Mouse (Mus musculus): Measurements from ENCODE around the gene Skida1.
A peak's percentile ranks its signal among the peaks of the same experiment; 100 is the strongest.

Gene Skida1

DNA sequence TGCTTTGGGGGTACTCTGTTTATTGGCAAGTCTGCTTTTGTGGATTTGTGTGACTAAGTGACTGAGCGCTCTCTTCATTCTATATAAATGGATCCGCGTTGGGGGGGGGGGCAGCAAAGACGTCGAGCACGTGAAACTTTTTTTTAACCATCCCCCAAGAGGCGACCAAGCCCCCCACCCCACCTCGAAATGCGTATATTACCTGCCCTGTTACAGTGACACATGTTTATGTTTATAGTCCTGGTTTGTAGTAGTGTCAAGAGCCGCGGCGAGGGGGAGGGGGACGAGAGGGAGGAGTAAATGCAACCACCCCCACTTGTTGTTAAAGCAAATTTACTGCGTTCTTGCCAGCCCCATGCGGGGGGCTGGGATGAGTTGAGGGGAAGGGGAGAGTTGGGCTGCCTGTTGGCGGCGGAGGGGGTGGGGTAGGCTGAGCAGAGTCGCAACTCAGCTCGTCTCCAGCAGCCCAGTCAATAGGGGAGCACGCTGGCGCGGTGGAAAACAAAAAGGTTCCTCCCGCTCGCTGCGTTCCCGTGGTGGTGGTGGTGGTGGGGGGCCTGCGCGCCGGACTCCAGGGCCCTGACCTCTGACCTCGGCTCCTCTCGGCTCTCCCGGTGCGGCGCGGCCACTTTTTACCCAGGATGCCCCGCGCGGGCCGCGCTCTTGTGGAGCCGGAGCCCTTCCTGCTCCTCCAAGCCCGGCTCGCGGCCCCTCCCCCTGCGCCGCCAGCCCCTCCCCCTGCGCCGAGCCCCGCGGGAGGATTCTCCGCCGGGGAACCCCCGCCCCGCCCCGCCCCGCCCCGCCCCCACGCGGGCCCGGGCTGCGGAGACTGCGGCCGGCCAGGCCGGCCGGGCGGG lies 7.3 kb upstream of the Skida1 start:
- DNase-seq (ENCODE audit: low spot score in 2 of 2) = peak; percentile 76 to 80

DNA sequence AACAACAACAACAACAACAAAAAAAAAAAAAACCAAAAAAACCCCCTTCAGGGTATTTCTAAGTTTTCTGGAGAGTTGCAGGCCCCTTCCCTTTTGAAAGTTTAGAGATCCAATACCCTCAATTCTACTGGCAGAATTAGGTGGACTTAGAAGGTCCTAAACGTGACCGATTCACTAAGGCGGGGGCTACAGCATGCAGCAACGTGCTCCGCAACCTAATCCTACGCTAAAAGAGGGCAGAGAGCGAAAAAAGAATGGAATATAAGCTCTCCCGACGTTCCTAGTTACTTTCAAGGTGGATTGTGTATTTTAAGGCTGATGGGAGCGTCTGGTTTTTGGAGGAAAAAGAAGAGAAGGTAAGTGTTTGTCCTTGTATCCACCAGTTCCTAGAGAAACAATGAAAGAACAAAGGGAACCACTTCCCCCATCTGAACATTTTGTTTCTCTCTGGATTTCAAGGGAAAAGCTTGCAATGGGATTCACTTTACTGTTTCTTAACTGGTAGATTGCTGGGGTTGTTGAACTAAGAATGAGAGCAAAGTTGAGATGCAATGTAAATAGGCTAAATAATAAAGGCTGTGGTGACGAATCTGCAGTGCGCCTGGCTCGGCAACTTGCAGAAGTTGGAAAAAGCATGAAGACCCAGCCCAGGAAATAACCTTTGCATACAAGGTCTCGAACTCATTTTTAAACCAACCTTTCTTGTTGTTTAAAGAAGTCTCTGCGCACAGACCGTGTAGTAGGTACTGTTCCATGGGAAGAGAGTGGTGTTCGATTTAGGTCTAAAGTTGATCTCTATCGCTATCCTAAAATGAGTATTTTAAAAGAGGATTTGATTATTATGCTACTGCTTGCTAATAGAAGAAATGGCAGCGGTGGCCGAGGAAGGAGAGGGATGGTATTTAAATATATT lies 6.4 kb upstream of the Skida1 start, which contains the start of gene Mllt10:
TSS of gene Mllt10 (plus strand) at position 222 of the 913 bp plus-strand sequence.
- no peak for DNase-seq (ENCODE audit: low spot score in 2 of 2)

GRCm38 (mm10) chr2:18053951-18054530 lies 5.2 kb upstream of the Skida1 start:
- DNase-seq (ENCODE audit: low spot score in 2 of 2) = no peak

DNA sequence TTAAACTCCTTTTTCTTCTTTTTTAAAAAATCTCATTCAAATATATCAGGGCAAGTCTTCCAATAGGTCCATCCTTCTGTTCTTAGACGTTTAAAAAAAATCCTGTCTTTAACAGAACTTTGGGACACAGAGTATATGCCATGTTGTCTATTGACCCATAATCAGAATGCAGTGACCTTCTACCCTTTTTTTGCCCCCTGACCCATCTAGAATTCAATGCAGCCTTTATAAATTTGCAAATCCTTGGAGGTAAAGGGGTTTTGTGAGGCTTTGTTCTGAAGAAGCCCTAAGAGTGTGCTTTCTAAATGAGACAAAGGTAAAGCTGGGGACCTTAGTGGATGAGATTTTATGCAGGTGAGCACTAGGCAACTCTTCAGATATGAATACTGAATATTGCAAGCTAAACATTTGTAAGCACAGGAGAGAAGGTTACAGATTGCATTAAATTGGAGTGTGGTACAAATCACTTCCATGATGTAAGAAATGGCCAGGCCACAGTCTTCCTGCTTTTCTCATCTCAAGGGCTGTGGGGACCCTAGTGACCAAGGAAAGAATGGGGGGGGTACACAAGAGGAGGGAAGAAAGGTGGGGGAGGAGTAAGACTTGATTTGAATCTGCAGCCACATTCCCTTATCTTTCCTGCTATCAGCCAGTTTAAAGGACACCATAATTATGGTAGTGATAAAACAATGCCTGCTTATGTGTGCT lies 4.5 kb upstream of the Skida1 start:
- no peak for DNase-seq (ENCODE audit: low spot score in 2 of 2)

DNA sequence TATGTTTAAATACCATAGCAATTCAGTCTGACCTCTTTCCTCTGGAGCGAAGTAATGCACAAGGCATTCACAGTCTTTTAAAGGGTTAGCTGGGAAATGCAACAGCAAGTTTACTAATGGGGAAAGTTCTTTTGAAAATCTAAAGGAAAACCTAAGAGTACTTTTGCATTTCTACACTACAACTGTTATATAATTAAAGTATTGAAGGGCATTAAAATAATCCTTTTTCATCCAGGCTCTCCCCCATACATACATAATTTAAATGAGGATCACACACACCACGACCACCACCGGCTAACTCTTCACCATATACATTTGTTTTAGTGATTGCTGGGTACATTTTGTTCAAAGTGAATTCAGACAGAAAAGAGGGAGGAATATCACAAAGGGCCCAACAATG lies 3.7 kb upstream of the Skida1 start:
- DNase-seq (ENCODE audit: low spot score in 2 of 2) = no peak

DNA sequence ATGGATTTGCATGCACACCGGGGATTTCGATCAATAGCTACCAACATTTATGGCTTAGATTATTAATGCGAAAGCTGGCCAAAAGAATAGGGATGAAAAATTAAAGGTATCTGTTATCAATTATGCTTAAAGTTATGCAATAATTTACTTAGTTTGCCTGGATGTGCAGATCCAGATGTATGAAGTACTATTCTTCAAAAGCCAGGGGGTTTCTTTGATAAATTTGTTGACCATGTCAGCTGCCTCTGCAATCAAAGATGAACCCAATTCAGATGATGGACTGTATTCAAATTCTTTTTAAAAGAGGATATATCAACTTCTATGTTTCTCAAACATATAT lies 3.0 kb upstream of the Skida1 start:
- no peak for DNase-seq (ENCODE audit: low spot score in 2 of 2)

GRCm38 (mm10) chr2:18051026-18051830 lies 2.4 kb upstream of the Skida1 start:
- DNase-seq (ENCODE audit: low spot score in 2 of 2) = no peak

DNA sequence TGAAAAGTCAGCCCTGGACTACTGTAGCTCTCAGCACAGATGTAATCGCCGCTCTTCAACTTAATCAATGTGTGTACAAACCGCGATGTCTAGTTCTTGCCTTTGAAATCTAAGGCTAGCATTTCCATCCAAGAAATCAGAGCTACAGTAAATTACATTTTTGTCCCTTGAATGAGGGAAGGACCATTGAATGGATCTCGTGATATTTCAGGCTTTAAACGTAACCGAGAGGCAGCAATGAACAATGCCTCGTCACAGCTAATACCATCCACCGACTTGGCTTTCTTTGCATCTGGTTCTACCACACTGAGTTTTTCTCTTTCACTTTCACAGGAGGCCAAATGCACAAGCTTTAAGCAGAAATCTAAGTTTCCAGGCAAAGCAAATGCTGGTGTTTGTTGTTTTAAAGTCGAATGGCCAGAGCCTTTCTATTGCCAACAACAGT lies 1.7 kb upstream of the Skida1 start:
- DNase-seq (ENCODE audit: low spot score in 2 of 2) = no peak

GRCm38 (mm10) chr2:18050018-18050417 lies 1.2 kb upstream of the Skida1 start:
- DNase-seq (ENCODE audit: low spot score in 2 of 2) = no peak

- no peak for DNase-seq (ENCODE audit: low spot score in 2 of 2)
Observed at GRCm38 (mm10) chr2:18049279-18049821, 499 bp upstream of the Skida1 start.

DNA sequence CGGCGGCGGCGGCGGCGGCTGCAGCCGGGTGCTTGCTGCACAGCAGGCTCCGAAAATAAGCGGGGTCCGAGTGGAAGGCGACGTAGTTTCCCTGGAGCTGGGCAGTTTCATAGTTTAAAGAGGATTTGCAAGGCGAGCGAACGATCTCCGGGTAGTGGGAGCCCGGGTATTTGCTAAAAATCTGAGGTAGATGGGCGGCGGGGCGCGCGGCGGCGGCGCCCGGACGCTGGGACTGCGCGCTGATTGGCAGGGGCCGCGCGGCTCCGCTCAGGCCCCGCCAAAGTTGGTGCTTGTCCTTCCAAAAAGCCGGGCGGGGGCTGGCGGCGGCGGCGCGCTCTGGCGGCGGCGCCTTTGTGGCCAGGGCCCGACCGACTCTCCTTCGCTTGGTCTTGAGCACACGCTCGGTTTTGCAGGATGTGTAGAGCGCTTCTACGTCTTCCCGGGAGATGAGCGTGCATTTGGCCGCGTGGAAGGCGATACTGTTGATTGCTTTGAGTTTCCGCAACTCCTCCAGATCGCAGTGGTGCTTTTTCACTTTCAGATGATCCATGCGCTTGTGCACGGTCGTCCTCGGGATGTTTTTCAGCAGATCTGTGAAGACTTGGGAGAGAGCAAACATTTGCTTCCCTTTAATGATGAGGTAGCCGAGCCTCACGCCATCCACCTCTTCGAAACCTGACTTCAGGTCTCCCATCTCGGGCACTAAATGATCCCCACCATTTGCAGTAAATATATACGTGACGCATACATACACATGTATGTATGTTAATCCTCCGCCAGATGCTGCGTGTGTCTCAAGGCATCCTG lies 1.0 kb downstream of the Skida1 start:
- DNase-seq (ENCODE audit: low spot score in 2 of 2) = peak; percentile 55

DNA sequence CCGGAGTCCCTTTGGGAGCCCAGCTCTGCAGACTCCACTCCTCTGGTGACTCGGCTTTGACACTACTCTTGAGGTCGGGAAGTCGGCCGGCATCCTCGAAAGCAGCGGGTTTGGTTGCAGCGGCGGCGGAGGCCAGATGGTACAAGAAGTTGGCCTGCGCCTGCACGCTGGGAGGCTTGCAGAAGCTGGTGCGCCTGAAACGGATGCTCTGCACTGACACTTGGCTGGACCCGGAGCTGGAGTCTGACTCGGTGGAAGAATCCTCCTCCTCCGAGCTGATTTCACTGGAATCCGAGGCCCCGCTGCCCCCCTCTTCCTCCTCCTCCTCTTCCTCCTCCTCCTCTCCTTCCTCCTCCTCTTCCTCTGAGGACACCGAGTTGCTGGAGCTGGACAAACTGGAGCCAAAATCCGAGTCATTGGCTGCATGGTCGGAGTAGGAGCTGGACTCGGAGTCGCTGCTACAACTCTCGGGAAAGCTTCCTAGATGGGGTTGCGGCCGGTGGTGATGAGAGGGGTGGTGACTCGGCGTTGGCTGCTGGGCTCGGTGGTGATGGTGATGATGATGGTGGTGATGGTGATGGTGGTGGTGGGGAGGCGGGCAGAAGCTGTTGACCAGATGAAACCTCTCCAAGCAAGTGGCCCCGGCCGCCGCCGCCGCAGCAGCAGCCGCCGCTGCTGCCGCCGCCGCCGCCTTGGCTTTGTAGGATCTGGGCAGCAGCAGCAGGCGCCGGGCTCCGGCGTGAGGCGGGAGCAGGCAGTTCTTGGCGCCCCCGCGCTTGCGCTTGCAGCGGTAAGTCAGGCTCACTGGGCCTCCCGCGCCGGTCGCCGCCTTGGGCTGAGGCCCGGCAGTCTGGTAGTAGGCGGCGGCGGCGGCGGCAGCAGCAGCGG lies 1.8 kb downstream of the Skida1 start:
- DNase-seq (ENCODE audit: low spot score in 2 of 2) = peak in 1 of 2 experiments; percentile 54

GRCm38 (mm10) chr2:18046186-18046585 lies 2.7 kb downstream of the Skida1 start:
- DNase-seq (ENCODE audit: low spot score in 2 of 2) = no peak

DNA sequence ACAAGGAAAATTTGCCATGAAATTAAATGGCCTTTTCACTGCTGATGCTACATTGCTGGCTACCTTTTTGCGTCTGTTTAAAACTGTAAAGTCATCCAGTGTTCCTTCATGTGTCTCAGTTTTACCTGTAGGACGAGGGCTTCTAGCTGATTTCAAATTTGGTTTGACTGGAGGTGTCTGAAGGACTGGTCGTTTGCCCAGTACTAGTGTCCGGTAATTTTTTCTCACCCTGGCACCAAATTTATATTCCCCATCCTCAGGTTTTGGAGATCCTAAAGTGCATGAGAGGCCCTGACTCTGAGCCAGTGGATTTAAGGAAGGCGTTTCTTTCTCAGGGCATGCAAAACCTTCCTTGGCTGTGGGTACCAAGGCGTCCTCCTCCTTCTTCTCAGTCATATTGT lies 3.1 kb downstream of the Skida1 start:
- DNase-seq (ENCODE audit: low spot score in 2 of 2) = no peak

- DNase-seq (ENCODE audit: low spot score in 2 of 2) = no peak
Observed at GRCm38 (mm10) chr2:18045143-18045780, 3.6 kb downstream of the Skida1 start.

- no peak for DNase-seq (ENCODE audit: low spot score in 2 of 2)
Observed at GRCm38 (mm10) chr2:18041199-18041885, 7.5 kb downstream of the Skida1 start.

DNA sequence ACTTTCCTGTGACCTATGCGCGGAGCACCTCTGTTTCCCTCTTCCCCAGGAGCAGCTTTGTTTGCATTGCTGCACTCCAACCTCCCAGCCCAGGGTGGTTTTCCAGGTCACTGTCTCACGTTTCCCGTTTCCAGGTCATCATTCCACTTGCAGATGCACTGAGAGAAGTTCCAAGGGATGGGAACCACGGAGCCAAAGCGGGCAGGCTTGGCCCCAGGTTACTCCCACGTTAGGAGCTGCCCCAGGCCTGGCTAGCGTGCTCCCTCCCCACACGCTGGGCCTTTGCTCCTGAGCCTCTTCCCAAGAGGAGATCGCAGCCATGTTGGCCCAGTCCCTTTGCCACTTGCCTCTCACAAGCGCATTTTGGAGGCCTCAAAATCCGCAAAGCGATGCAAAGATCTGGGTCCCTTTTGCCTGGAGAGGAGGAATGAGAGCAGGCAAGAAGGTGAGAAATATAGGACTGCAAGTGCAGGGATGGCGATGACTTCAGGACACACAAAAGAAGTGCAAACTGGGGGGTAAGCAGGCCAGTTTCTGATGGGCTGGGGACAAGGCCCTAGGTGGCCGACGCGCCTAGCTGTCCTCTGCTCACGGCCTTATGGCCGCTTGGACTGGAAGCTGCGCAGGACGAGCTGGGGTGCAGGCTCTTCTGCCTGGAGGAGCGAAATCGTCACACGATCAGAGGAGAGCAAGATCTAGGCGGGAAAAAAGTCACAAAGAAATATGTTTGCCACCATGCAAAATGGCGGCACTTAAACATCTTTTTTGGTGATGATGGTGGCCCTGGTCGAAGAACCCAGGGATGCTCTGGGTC lies 8.3 kb downstream of the Skida1 start:
- no peak for DNase-seq (ENCODE audit: low spot score in 2 of 2)

All from frontal cortex, postnatal 25 days (tissue).